Mouse (Mus musculus) CH12.LX (cell line): ENCODE measurements around the gene 1700001C02Rik.

Source experiments
- CTCF ChIP-seq, 2 experiments: IDR thresholded peaks in 1 of 2; conservative IDR thresholded peaks in 1 of 2; 2 replicates each; pipeline ENCODE4 v1.5.1; 2011 to 2012; ENCODE audit warnings: low read depth in 2 of 2, low read length in 2 of 2, improper control_type of control experiment in 1 of 2, inconsistent platforms in 1 of 2, mild to moderate bottlenecking in 1 of 2, moderate library complexity in 1 of 2
- EP300 ChIP-seq: IDR thresholded peaks from 2 replicates; pipeline ENCODE4 v1.6.1; 2011; ENCODE audit warnings: low read length, improper control_type of control experiment
- ETS1 ChIP-seq: conservative IDR thresholded peaks from 2 replicates; pipeline ENCODE4 v1.6.1; 2012; ENCODE audit warnings: low read depth, mild to moderate bottlenecking, inconsistent platforms, low read length, improper control_type of control experiment, moderate library complexity
- MAZ ChIP-seq: IDR thresholded peaks from 2 replicates; pipeline ENCODE4 v1.6.1; 2012; ENCODE audit warnings: low read depth, mild to moderate bottlenecking, inconsistent platforms, low read length, improper control_type of control experiment, moderate library complexity
- MXI1 ChIP-seq: IDR thresholded peaks from 2 replicates; pipeline ENCODE4 v1.6.1; 2011; ENCODE audit warnings: mild to moderate bottlenecking, low read depth, low read length, improper control_type of control experiment
- MYC ChIP-seq: IDR thresholded peaks from 2 replicates; pipeline ENCODE4 v1.6.1; 2011; ENCODE audit warnings: low read depth, mild to moderate bottlenecking, improper control_type of control experiment, low read length
- POLR2A ChIP-seq: IDR thresholded peaks from 2 replicates; pipeline ENCODE4 v1.6.1; 2011; ENCODE audit warnings: low read depth, mild to moderate bottlenecking, improper control_type of control experiment, low read length
- POLR2AphosphoS2 ChIP-seq: IDR thresholded peaks from 2 replicates; pipeline ENCODE4 v1.6.1; 2011; ENCODE audit warnings: low read depth, low read length, improper control_type of control experiment
- SIN3A ChIP-seq: IDR thresholded peaks from 2 replicates; pipeline ENCODE4 v1.6.1; 2012; ENCODE audit warnings: low read length, improper control_type of control experiment, inconsistent platforms
- TBP ChIP-seq: conservative IDR thresholded peaks from 2 replicates; pipeline ENCODE4 v1.6.1; 2011; ENCODE audit warnings: low read depth, low read length, improper control_type of control experiment
- ZMIZ1 ChIP-seq: IDR thresholded peaks from 2 replicates; pipeline ENCODE4 v1.6.1; 2012; ENCODE audit warnings: low read depth, mild to moderate bottlenecking, inconsistent platforms, low read length, improper control_type of control experiment

DNA sequence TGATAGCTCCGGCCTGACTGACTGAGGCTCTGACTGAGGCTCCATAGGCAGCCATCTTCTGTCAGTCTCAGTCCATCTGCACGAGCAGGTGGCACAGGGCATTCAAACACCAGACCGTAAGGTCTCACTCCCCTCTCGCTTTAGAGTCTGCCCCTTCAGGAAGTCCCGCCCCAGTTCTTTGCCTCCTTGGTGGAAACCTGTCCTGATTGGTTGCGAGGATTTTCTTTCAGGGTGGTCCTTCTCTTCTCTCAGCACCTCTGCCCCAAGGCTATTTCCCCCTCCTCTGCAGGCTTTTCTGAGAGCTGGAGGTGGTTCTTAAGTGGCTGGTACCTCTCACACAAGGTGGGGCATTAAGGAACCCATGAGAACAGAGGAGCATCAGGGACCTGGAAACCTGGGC is 4.6 kb downstream of the 1700001C02Rik start:
- no peak for TF ChIP-seq CTCF (conservative IDR thresholded peaks at IDR 0.05 in 1 of 2, IDR thresholded peaks at IDR 0.05 in 1 of 2; ENCODE audit: low read depth in 2 of 2, low read length in 2 of 2)
- TF ChIP-seq POLR2A: no peak
- TF ChIP-seq ZMIZ1: no peak
- TF ChIP-seq POLR2AphosphoS2: no peak
- no peak for TF ChIP-seq TBP
- no peak for TF ChIP-seq EP300
- no peak for TF ChIP-seq SIN3A
- TF ChIP-seq MXI1: no peak
- TF ChIP-seq MAZ: no peak
- no peak for TF ChIP-seq MYC
- no peak for TF ChIP-seq ETS1
